Mouse (Mus musculus) midbrain, embryonic 15.5 days (tissue): ENCODE data around the gene Abat. TPM values are rescaled to one million over a fixed set of nuclear protein-coding genes. Genes with fewer than 3 reads are reported as not detected.
A peak's percentile ranks its signal among the peaks of the same experiment; 100 is the strongest.
"Not testable (repeated sequence)": the region's sequence is repeated elsewhere in the genome, so short reads cannot be mapped to it uniquely, and the experiment has no call there.

Experiments used
- ATAC-seq: fragments of 200-750 bp; cut with Nextera tagmentation; replicated peaks from 2 replicates; pipeline ENCODE4 v1.8.0; 2017; ENCODE audit warnings: moderate TSS enrichment
- H3K27ac ChIP-seq: fragments of 300-500 bp; sonication (generic); 2 replicates; pipeline ENCODE4 v1.5.1; 2015; ENCODE audit warnings: mild to moderate bottlenecking, inconsistent platforms
- H3K27me3 ChIP-seq: fragments of 300-500 bp; sonication (generic); replicated peaks from 2 replicates; pipeline ENCODE4 v1.6.1; 2015; ENCODE audit warnings: inconsistent platforms
- H3K36me3 ChIP-seq: fragments of 300-500 bp; sonication (generic); replicated peaks from 2 replicates; pipeline ENCODE4 v1.6.1; 2015; ENCODE audit warnings: inconsistent platforms
- H3K4me1 ChIP-seq: fragments of 300-500 bp; sonication (generic); 2 replicates; pipeline ENCODE4 v1.6.1; 2015; ENCODE audit warnings: inconsistent platforms
- H3K4me2 ChIP-seq: fragments of 300-500 bp; sonication (generic); 2 replicates; pipeline ENCODE4 v1.6.1; 2015; ENCODE audit warnings: inconsistent platforms, mild to moderate bottlenecking, moderate library complexity
- H3K4me3 ChIP-seq: fragments of 300-500 bp; sonication (generic); 2 replicates; pipeline ENCODE4 v1.5.1; 2015; ENCODE audit warnings: mild to moderate bottlenecking, inconsistent platforms
- H3K9ac ChIP-seq: fragments of 300-500 bp; sonication (generic); 2 replicates; pipeline ENCODE4 v1.6.1; 2015; ENCODE audit warnings: mild to moderate bottlenecking, inconsistent platforms
- H3K9me3 ChIP-seq: fragments of 300-500 bp; sonication (generic); 2 replicates; pipeline ENCODE4 v1.6.1; 2016; ENCODE audit warnings: inconsistent platforms
- WGBS: fragments of 180-500 bp; shearing (Covaris S2); methylation state at CpG from one replicate; pipeline ENCODE4 v1.1.7; 2015; ENCODE audit warnings: mixed read lengths; 5-methylcytosine and 5-hydroxymethylcytosine counted together
- polyA plus RNA-seq: library from polyadenylated mRNA; unstranded; fragments of >200 nt; fragmentation: Nextera tagmentation; extraction: Ambion mirVana; gene quantifications from 2 replicates; pipeline ENCODE4 v1.2.1, GENCODE M21; 2015

Gene Abat
- polyA plus RNA-seq, 1 experiment from 2014 or later: 69.4 TPM

- not testable (repeated sequence) for H3K4me2 ChIP-seq, H3K27me3 ChIP-seq, H3K9me3 ChIP-seq, H3K9ac ChIP-seq, ATAC-seq, H3K36me3 ChIP-seq, H3K4me3 ChIP-seq, H3K27ac ChIP-seq
- peaks cover 13% of the 10 kb centered on the region for H3K4me1 ChIP-seq
- 60% methylated on average over 3 of the region's 3 CpGs for WGBS
These were observed 49.6 kb downstream of the Abat start for GRCm38 (mm10) chr16:8562827-8563226.

GRCm38 (mm10) chr16:8564836-8565235 is 51.6 kb downstream of the Abat start:
- Histone ChIP-seq H3K36me3 (no peaks in the 10 kb centered on the region), H3K4me2 (no peak overlapping the region), H3K27me3 (no peaks in the 10 kb centered on the region), H3K4me1 (peaks cover 20% of the 10 kb centered on the region), H3K4me3 (no peak overlapping the region), H3K9ac (no peak overlapping the region), H3K9me3 (peaks cover 4% of the 10 kb centered on the region; the same call in 1 of the 2 replicates), H3K27ac (no peak overlapping the region)
- WGBS: 81% methylated on average over 2 of the region's 2 CpGs
- ATAC-seq: no peak

GRCm38 (mm10) chr16:8565539-8565938 is 52.3 kb downstream of the Abat start:
- peak overlapping the region; percentile 68 for H3K27ac ChIP-seq
- no peaks in the 10 kb centered on the region for H3K27me3 ChIP-seq
- no peak overlapping the region for H3K9ac ChIP-seq
- peaks cover 20% of the 10 kb centered on the region for H3K4me1 ChIP-seq
- no peak for ATAC-seq
- no peak overlapping the region for H3K4me3 ChIP-seq
- WGBS: 81% methylated on average over 2 of the region's 2 CpGs
- H3K9me3 ChIP-seq: no peaks in the 10 kb centered on the region
- no peak overlapping the region for H3K4me2 ChIP-seq
- no peaks in the 10 kb centered on the region for H3K36me3 ChIP-seq

GRCm38 (mm10) chr16:8566115-8566711 is 53.0 kb downstream of the Abat start:
- ATAC-seq: peak; percentile 73
- H3K4me3 ChIP-seq: no peak overlapping the region
- H3K9me3 ChIP-seq: no peaks in the 10 kb centered on the region
- no peak overlapping the region for H3K4me2 ChIP-seq
- WGBS: 4% methylated on average over 3 of the region's 3 CpGs
- no peaks in the 10 kb centered on the region for H3K27me3 ChIP-seq
- peak overlapping the region; percentile 68 for H3K27ac ChIP-seq
- H3K36me3 ChIP-seq: no peaks in the 10 kb centered on the region
- H3K4me1 ChIP-seq: peaks cover 20% of the 10 kb centered on the region
- no peak overlapping the region for H3K9ac ChIP-seq

- Histone ChIP-seq H3K4me3 (no peak overlapping the region), H3K4me2 (no peak overlapping the region), H3K27ac (no peak overlapping the region), H3K27me3 (no peaks in the 10 kb centered on the region), H3K9ac (no peak overlapping the region), H3K9me3 (no peaks in the 10 kb centered on the region), H3K36me3 (no peaks in the 10 kb centered on the region), H3K4me1 (peaks cover 20% of the 10 kb centered on the region)
- no peak for ATAC-seq
- WGBS: 82% methylated on average over 7 of the region's 7 CpGs
These were observed 55.7 kb downstream of the Abat start for GRCm38 (mm10) chr16:8568881-8569280.

- Histone ChIP-seq H3K27ac (no peak overlapping the region), H3K4me1 (peaks cover 20% of the 10 kb centered on the region), H3K27me3 (no peaks in the 10 kb centered on the region), H3K4me2 (no peak overlapping the region), H3K4me3 (no peak overlapping the region), H3K9me3 (no peaks in the 10 kb centered on the region), H3K9ac (no peak overlapping the region), H3K36me3 (no peaks in the 10 kb centered on the region; the same call in 1 of the 2 replicates)
- no peak for ATAC-seq
- 87% methylated on average over 12 of the region's 12 CpGs for WGBS
These were observed 57.1 kb downstream of the Abat start for GRCm38 (mm10) chr16:8570336-8570735.

GRCm38 (mm10) chr16:8570901-8571615 is 57.8 kb downstream of the Abat start:
- Histone ChIP-seq H3K4me3 (no peak overlapping the region), H3K27ac (no peak overlapping the region), H3K9ac (no peak overlapping the region), H3K9me3 (no peaks in the 10 kb centered on the region), H3K27me3 (no peaks in the 10 kb centered on the region), H3K36me3 (no peaks in the 10 kb centered on the region; the same call in 1 of the 2 replicates), H3K4me1 (peaks cover 13% of the 10 kb centered on the region), H3K4me2 (no peak overlapping the region)
- WGBS: 85% methylated on average over 11 of the region's 11 CpGs
- ATAC-seq: no peak

GRCm38 (mm10) chr16:8573041-8573440 is 59.8 kb downstream of the Abat start:
- H3K9ac ChIP-seq: no peak overlapping the region
- H3K27me3 ChIP-seq: no peaks in the 10 kb centered on the region
- H3K4me2 ChIP-seq: no peak overlapping the region
- no peaks in the 10 kb centered on the region; the same call in 1 of the 2 replicates for H3K36me3 ChIP-seq
- H3K27ac ChIP-seq: no peak overlapping the region
- no peak for ATAC-seq
- H3K4me3 ChIP-seq: no peak overlapping the region
- H3K4me1 ChIP-seq: 0 out of 2 replicates have a peak, but pooled peaks cover 6% of the 10 kb centered on the region
- no peaks in the 10 kb centered on the region for H3K9me3 ChIP-seq
- 64% methylated on average over 4 of the region's 4 CpGs for WGBS

GRCm38 (mm10) chr16:8573751-8574150 is 60.5 kb downstream of the Abat start:
- WGBS: 30% methylated on average over 3 of the region's 3 CpGs
- H3K9me3 ChIP-seq: no peaks in the 10 kb centered on the region
- H3K36me3 ChIP-seq: no peaks in the 10 kb centered on the region; the same call in 1 of the 2 replicates
- no peak overlapping the region for H3K4me2 ChIP-seq
- H3K27me3 ChIP-seq: no peaks in the 10 kb centered on the region
- H3K27ac ChIP-seq: no peak overlapping the region
- no peak overlapping the region for H3K4me3 ChIP-seq
- H3K9ac ChIP-seq: no peak overlapping the region
- no peaks in the 10 kb centered on the region for H3K4me1 ChIP-seq
- no peak for ATAC-seq

- no peak for ATAC-seq
- no peaks in the 10 kb centered on the region for H3K27me3 ChIP-seq
- H3K9ac ChIP-seq: no peak overlapping the region
- H3K4me1 ChIP-seq: no peaks in the 10 kb centered on the region
- H3K4me3 ChIP-seq: no peak overlapping the region
- no peaks in the 10 kb centered on the region; the same call in 1 of the 2 replicates for H3K36me3 ChIP-seq
- no peak overlapping the region for H3K27ac ChIP-seq
- 92% methylated on average over 11 of the region's 11 CpGs for WGBS
- no peaks in the 10 kb centered on the region for H3K9me3 ChIP-seq
- H3K4me2 ChIP-seq: no peak overlapping the region
These were observed 61.1 kb downstream of the Abat start for GRCm38 (mm10) chr16:8574316-8574715.

GRCm38 (mm10) chr16:8576111-8576510 is 62.9 kb downstream of the Abat start:
- no peaks in the 10 kb centered on the region; the same call in 1 of the 2 replicates for H3K36me3 ChIP-seq
- 75% methylated on average over 3 of the region's 3 CpGs for WGBS
- no peaks in the 10 kb centered on the region for H3K9me3 ChIP-seq
- no peak overlapping the region for H3K4me2 ChIP-seq
- H3K27ac ChIP-seq: no peak overlapping the region
- H3K9ac ChIP-seq: no peak overlapping the region
- ATAC-seq: no peak
- no peaks in the 10 kb centered on the region for H3K27me3 ChIP-seq
- no peak overlapping the region for H3K4me3 ChIP-seq
- H3K4me1 ChIP-seq: no peaks in the 10 kb centered on the region

- Histone ChIP-seq H3K4me1 (no peaks in the 10 kb centered on the region), H3K36me3 (no peaks in the 10 kb centered on the region; the same call in 1 of the 2 replicates), H3K4me3 (no peak overlapping the region), H3K4me2 (no peak overlapping the region), H3K27me3 (no peaks in the 10 kb centered on the region), H3K27ac (no peak overlapping the region), H3K9me3 (no peaks in the 10 kb centered on the region), H3K9ac (no peak overlapping the region)
- 75% methylated on average over 3 of the region's 3 CpGs for WGBS
- ATAC-seq: no peak
These were observed 63.7 kb downstream of the Abat start for GRCm38 (mm10) chr16:8576901-8577300.

- Histone ChIP-seq H3K4me3 (no peak overlapping the region), H3K9me3 (no peaks in the 10 kb centered on the region), H3K4me2 (no peak overlapping the region), H3K27me3 (no peaks in the 10 kb centered on the region), H3K36me3 (no peaks in the 10 kb centered on the region; the same call in 1 of the 2 replicates), H3K27ac (no peak overlapping the region), H3K4me1 (no peaks in the 10 kb centered on the region), H3K9ac (no peak overlapping the region)
- WGBS: 67% methylated on average over 4 of the region's 4 CpGs
- ATAC-seq: no peak
These were observed 65.1 kb downstream of the Abat start for GRCm38 (mm10) chr16:8578326-8578725.
